Mouse (Mus musculus) splenic B cell, adult 2 months (primary cell): Measurements from ENCODE around the gene Cmtm4.

Experiments used
- DNase-seq: peaks from one replicate; pipeline ENCODE4 v3.0.0-alpha.2; 2011; ENCODE audit warnings: low read depth, low spot score
- H3K27me3 ChIP-seq: 2 replicates; pipeline ENCODE4 v1.6.1; 2012; ENCODE audit warnings: mild to moderate bottlenecking, low read length, moderate library complexity, mixed read lengths; ENCODE audit not compliant: control insufficient read depth, poor library complexity, insufficient read depth, severe bottlenecking
- H3K36me3 ChIP-seq: 2 replicates; pipeline ENCODE4 v1.6.1; 2012; ENCODE audit warnings: mild to moderate bottlenecking, low read length, moderate library complexity, mixed read lengths; ENCODE audit not compliant: control insufficient read depth, poor library complexity, insufficient read depth, severe bottlenecking

The Cmtm4 gene

DNA sequence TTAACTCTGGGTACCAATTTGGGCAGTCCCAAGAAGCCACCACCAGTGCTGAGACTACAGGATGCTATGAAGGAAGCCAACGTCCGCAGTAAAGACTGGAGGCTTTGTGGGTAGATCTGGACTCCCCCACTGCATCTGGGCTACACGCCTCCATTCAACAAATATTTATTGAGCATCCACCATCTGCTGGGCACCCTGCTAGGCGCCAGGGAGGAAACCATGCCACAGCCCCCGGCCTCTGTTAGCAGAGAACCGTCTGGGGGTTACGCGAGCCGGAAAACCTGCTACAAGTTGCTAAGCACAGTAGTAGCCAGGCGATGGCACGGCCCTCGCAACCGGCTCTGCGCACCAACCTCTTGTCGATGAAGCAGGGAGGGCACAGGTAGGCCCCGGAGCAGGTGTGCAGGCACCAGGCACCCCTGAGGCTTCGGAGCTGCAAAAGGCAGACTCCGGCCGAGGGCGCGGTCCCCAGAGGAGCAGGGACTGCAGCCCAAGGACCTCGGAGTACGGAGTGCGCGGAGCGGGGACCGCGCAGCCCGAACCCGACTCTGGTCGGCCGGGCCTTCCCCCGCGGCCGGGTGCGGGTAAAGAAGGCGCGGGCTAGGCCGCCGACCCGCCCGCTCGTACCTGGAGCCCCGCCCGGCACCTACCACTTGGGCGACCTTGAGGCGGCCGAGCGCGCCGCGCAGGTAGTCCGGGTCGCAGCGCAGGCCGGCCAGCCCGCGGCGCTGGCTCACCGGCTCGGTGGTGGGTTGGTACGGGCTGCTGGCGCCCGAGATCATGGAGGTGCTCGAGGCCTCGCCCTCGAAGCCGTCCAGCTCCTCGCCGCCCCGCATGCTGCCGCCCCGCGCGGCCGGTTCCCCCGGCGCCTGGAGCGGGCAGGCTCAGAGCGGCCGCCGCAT is 555 bp downstream of the Cmtm4 start:
- DNase-seq = peak; percentile 28
- no peaks in the 10 kb centered on the region for H3K27me3 ChIP-seq
- no peaks in the 10 kb centered on the region for H3K36me3 ChIP-seq

DNA sequence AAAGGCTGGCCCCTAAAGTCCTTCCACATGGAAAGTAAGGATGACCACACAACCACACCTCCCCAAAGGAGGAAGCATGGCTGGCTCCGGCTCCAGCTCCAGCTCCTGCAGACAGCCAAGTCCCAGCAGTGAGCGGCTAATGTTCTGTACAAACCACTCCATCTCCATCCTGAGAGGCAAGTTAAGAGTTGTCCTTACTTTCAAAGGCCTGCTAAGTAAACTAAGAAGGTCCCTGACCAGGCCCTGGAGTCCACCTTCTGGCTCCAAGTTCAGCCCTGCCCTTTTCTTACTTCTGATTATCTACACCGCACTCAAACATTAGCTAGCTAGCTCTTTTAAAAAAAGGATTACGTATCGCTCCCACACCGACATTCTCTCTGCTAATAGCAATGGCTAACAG is 1.8 kb downstream of the Cmtm4 start:
- Histone ChIP-seq H3K27me3 (no peaks in the 10 kb centered on the region), H3K36me3 (no peaks in the 10 kb centered on the region)
- DNase-seq = no peak

DNA sequence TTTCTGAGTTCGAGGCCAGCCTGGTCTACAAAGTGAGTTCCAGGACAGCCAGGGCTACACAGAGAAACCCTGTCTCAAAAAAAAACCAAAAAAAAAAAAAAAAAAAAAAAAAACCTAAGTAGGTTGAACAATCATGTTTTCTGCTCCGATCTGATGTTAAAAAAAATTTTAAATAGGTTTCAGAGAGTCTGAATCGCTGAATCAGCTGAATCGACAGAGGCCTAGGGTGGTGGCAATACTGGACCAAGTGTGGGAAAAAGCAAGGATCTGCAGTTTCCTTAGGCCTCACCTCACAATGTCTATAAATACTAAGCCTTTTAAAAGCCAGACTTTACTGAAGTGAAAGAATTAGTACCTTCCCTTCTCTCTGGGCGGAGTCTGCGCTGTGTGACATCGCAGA is 2.5 kb downstream of the Cmtm4 start:
- no peak for DNase-seq
- Histone ChIP-seq H3K27me3 (no peaks in the 10 kb centered on the region), H3K36me3 (no peaks in the 10 kb centered on the region)

DNA sequence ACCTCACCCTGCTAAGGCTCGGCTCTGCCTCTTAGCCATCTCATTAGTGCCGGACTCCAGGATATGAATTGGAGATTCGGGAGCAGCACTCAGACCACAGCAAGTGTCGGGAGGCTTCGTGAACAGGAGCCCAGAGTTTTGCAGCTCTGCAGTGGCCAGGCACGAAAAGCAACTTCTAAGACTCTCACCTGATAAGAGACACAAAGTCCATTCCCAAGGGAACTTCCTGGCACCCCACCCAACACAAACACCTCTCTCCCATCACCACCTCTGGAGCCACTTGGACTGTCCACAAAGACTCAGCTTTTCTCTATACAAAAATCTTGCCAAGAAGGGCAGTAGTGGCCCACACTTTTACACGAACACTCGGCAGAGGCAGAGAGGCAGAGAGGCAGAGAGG is 5.4 kb downstream of the Cmtm4 start:
- H3K27me3 ChIP-seq = no peaks in the 10 kb centered on the region

DNA sequence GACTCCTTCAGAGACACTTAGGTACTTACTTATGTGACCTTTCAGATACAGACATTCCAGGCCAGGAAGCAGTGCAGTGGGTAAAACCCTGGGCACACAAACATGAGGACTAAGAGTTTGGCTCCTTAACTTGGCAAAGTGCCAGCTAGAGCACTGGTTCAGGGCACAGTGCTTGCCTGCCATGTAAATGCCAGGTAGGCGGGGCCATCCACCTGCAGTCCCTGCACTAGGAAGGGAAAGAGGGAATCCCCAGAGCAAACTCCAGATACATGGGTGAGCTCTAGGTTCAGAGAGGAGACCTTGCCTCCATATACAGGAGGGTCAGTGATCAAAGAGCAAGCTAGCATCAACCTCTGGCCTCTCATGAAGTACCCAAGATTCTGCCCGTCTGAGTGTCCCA is 7.6 kb downstream of the Cmtm4 start:
- no peaks in the 10 kb centered on the region for H3K27me3 ChIP-seq
- H3K36me3 ChIP-seq = no peaks in the 10 kb centered on the region
- DNase-seq = no peak

More for the DNA sequence above, 5.4 kb downstream of the Cmtm4 start:
- DNase-seq = no peak
- H3K36me3 ChIP-seq = no peaks in the 10 kb centered on the region

DNA sequence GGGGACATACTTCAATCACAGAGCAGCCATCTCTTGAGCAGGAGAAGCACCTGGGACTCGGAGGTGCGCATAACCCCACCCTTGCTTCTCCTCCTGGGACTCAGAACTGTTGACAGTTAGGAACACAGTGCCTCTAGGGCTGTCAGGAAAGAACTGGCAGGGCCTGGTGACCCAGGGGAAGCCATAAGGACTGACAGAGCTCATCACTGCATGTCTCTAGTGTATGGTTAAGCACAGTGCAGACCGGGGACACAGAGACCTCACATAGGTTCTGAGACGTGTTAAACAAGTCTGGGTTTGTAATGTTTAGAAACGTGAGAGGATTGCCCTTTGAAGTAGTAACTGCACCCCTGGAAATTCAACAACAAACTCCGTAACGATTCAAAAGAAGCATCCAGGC is 8.1 kb downstream of the Cmtm4 start:
- DNase-seq = no peak
- Histone ChIP-seq H3K36me3 (no peaks in the 10 kb centered on the region), H3K27me3 (no peaks in the 10 kb centered on the region)

DNA sequence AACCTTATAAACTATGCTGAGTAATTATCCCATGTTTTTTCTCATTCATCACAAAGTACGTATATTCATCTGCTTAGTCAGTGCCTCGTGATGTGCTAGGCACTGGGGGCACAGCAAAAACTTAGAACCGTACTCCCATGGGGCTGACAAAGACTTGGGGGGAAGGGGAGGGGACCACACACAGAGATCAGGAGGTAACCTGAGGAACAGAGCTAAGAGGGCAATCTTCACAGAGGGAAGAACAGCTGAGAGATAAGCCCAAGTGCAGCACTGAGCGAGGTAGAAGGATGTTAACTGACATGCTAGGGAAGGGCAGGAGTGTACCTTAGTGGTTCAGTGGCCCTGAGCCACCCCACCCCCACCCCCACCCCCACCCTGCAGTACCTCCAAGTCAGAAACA is 8.9 kb downstream of the Cmtm4 start:
- no peaks in the 10 kb centered on the region for H3K27me3 ChIP-seq
- DNase-seq = no peak

DNA sequence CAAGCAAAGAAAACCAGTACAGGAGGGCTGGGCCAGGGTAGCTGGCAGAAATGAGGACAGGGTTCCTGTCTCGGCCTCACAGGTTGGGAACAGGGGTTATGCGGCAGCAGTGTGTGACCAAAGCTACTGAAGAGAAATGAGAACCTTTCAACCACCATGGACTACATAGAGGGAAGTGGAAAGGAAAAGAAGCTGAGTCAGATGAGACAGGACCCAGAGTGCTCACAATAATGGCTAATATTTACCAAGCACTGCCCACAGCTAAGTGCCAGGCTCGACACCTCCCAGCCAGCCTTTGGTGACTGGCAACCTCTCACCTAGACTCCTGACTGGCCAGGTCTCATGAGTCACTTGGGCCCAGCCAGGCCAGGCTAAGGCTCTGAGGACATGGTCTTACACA is 11.6 kb downstream of the Cmtm4 start:
- Histone ChIP-seq H3K36me3 (no peaks in the 10 kb centered on the region), H3K27me3 (no peaks in the 10 kb centered on the region)
- DNase-seq = no peak

More for the DNA sequence above, 8.9 kb downstream of the Cmtm4 start:
- H3K36me3 ChIP-seq = no peaks in the 10 kb centered on the region

DNA sequence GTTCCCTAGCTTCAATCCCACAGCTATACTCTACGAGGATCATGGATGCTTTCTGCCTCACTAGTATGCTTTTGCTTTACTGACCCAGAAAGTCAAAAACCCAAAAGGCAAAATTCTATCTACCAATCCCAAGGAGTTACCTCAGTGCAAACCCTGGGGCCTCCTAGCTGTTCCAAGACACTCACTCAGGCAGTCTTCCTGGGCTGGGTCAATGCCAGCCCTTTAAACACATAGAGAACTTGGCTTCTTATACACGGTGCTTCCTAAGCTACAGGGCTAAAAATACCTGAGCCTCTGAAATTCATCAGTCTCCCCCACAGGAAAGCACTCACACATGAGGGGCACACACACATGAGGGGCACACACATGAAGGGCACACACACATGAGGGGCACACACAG is 12.3 kb downstream of the Cmtm4 start:
- DNase-seq = no peak
- H3K36me3 ChIP-seq = no peaks in the 10 kb centered on the region

DNA sequence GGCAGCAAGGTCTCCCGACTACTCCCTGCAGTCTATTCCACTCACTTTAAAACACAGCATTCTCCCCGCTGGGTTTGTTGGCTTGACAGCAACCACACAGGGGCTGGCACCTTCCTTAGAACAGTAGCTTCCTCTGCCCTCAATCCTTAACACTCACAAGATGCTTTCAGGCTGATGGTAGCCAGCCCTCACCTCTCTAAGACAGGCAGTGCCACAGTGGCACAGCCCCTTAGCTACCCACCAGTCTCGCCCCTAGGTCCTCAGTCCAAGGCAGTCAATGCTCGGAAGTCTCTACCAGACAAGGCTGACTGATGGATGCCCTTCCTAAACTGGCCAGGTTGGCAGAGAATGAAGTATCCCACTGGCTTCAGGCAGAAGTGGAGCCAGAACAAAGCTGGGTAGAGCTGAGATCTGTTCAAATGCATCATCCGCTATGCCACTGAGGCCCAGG is 14.6 kb downstream of the Cmtm4 start:
- DNase-seq = no peak
- Histone ChIP-seq H3K36me3 (no peaks in the 10 kb centered on the region), H3K27me3 (no peaks in the 10 kb centered on the region)

More for the DNA sequence above, 12.3 kb downstream of the Cmtm4 start:
- no peaks in the 10 kb centered on the region for H3K27me3 ChIP-seq

DNA sequence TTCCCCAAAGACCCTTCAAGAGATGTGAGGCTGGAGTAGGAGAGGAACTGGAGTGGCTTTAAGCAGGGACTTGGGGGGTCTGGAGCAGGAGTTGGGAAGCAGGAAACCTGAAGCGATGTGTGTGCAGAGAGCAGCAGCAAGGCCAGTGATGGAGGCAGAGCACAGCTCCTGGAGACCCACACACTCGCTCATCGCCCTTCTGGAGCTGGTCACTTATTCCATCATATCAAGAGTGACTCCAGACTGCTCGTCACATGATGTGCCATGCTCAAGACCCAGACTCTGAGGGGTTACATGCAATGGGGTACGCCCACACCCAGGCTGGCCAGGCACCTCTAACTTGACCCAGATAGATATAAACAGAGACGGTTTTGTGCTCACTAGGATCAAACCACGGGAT is 15.3 kb downstream of the Cmtm4 start:
- DNase-seq = no peak
- no peaks in the 10 kb centered on the region for H3K27me3 ChIP-seq
- H3K36me3 ChIP-seq = no peaks in the 10 kb centered on the region

DNA sequence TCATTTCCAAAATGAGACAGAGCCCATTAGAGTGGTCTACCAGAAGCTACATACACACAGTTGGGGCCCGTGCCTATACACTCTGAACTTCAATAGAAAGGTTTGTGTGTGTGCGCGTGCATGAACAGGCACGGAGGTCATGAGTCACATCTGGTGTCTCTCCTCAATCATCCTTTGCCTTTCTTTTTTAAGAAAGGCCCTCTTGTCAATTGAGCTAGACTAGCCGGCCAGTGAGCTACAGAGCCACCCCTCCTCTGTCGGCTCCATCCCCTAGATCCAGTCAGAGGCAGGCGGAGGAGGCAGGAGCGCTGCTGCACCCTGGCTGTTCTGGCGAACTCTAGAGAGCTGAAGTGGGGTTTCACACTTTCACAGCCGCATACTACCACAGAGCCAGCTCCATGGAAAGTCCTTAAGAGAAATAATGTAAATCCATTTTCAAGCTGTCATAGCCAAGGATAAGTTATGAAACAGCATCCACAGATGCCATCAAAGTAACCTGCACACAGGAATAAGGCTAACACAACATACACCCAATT is 16.2 kb downstream of the Cmtm4 start:
- Histone ChIP-seq H3K27me3 (no peaks in the 10 kb centered on the region), H3K36me3 (no peaks in the 10 kb centered on the region)
- no peak for DNase-seq

DNA sequence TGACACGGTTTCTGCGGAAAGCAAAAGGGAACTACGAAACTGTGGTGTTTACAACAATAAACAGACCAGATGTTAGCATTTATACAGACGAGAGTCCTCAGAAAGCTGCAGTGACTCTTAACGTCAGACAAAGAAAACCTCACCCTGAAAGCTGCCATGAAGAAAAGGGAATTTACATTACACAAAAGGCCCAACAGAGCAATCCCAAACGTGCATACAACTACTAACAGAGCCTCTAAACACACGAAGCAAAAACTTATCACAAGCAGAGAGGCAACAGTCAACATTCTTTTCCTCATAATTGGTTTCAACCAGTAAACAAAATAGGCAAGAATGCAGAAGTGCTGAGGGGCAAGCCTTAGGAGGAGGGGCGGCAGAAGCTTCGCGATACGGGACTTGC is 18.9 kb downstream of the Cmtm4 start:
- no peak for DNase-seq
- Histone ChIP-seq H3K27me3 (no peaks in the 10 kb centered on the region), H3K36me3 (no peaks in the 10 kb centered on the region)

DNA sequence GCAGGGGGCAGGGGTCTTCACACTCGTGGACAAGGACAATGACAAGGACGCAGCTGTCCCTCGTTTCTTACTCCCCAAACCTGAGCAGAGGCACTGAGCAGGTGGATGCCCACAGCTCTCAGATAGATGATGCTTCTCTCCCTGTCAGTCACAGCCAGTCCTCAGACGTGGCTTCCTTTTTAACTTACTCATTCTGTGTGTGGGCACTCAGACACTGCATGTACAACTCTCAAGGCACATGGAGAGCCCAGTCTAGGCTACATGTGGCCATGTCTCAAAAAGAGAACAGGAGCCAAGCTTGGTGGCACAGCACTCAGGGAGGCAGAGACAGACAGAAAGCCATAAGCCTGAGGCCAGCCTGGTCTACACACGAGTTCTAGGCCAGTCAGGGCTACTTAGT is 19.6 kb downstream of the Cmtm4 start:
- H3K36me3 ChIP-seq = no peaks in the 10 kb centered on the region
- DNase-seq = no peak
- no peaks in the 10 kb centered on the region for H3K27me3 ChIP-seq

DNA sequence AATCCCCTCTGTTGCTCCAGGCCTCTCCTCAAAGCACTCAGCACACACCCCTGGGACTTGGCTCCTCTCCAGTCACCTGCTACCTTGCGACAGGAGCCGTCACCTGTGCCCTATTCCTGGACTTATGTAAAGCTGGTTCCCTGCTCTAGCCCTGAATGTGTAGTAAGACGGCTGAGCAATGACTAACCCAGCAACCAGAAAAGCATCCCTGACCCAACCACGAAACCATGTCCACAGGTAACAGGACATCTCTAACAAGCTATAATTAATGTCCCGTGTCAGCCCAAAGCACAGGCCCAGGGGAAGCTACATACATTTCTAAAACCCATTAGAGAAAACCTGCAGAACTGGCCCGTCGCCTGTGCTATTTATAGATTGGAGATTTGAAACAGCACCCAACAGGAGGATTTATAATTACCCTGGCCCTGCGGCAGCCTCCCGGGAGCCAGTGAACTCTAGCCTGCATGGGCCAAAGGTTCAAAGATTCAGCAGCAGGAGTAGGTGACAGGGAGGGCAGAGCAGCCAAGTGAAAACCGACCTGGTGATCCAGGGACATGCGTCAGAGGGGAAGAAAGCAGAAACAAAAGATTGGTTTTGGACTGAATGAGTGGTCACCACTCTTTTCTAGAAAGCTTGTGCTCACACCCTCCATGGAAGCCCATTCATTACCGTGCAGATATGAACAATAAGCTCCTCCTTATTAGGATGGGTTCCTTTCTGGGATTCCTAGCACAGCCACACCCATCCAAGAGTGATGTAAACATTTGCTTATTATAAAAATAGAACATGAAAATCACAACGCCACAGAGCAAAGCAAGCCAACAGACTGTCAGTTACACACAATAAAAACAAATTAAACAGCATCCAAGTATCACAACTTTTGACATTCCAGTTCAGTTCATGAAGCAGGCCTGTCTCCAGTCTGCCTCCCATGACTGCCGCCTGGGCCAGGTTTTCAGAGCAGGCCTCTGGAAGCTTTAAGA is 20.5 kb downstream of the Cmtm4 start:
- H3K27me3 ChIP-seq = no peaks in the 10 kb centered on the region
- no peak for DNase-seq
- no peaks in the 10 kb centered on the region for H3K36me3 ChIP-seq
